Mouse (Mus musculus) mouse embryonic stem cell (cell line): ENCODE results near the gene Bag6.

Experiments
- in situ Hi-C, 2 experiments: fragments of 300-500 bp; cut with MboI; formaldehyde crosslinking; loops; 1 replicate in 1 of 2; 3 replicates in 1 of 2; pipeline ENCODE4 v1.14.3; 2019 to 2020; ENCODE audit warnings: low sequenced_read_pairs in 2 of 2, low pct_unique_long_range_greater_than_20kb in 1 of 2, mixed read lengths in 1 of 2; ENCODE audit not compliant: unreplicated experiment in 1 of 2

The Bag6 gene

DNA sequence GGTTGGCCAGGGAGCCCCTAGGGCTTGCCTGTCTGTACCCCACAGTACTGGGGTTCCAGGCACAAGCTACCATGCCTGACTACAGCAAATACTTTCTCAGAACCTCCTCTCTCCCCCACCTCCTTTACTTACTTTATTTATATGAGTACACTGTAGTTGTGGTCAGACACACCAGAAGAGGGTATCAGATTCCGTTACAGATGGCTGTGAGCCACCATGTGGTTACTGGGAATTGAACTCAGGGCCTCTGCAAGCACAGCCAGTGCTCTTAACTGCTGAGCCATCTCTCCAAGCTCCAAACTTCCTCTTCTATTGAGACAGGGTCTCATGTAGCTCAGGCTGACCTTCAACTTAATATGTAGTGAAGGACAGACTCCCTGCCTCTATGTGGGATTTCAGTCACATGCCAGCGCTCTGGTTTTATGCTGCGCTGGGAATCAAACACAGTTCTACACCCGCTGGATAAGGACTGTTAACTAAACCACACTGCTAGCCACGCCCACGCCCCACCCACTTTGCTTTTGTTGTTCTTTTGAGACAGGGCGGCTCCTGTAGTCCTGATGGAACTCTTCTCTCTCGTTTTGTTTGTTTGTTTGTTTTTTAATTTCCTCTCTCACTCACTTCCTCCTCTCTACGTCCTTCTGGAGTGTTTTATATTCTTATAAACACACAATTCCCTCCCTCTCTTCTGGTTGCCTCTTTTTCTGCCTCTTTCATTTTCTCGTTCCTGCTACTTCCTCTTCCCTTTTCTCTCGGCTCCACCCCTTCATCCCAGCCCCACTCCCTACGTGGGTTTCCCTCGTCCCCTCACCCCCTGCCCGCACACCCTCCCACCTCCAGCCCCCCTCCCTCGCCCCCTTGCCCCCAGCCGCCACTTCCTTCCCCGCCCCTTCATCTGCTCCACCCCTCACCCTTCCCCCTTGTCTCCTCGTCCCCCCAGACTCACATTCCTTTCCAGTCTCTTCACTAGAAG, 50.9 kb downstream of the Bag6 start:
- in situ Hi-C loops: no loop called here

GRCm38 (mm10) chr17:35186681-35187080, 51.7 kb downstream of the Bag6 start:
- in situ Hi-C loops: no loop called here

- in situ Hi-C loops: no loop called here
Measured at GRCm38 (mm10) chr17:35187345-35187744, 52.4 kb downstream of the Bag6 start.

- in situ Hi-C loops: no loop called here
Measured at GRCm38 (mm10) chr17:35187959-35188610, 53.1 kb downstream of the Bag6 start, which contains the start of gene Lst1. TSS of gene Lst1 (minus strand) at chr17:35188439.

DNA sequence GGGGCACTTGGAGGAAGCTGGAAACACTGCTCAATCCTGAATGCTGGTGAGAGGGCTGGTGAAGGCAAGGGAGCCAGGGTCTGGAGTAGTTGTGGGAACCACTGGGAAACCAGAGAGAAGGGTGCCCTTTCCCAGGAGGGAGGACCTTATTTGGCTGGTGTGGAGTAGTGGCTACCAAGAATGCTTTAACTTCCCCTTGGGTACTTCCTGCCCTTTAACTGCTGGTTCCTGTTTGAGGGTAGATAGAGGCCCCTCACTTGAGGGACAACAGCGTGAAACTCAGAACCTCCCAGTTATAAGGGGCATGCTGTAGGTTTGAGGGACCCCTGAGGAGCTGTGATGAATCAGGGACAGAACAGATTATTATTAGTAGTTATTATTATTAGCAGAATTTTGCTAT, 54.2 kb downstream of the Bag6 start:
- in situ Hi-C loops: no loop called here

- in situ Hi-C loops: no loop called here
Measured at GRCm38 (mm10) chr17:35190096-35190495, 55.1 kb downstream of the Bag6 start.

DNA sequence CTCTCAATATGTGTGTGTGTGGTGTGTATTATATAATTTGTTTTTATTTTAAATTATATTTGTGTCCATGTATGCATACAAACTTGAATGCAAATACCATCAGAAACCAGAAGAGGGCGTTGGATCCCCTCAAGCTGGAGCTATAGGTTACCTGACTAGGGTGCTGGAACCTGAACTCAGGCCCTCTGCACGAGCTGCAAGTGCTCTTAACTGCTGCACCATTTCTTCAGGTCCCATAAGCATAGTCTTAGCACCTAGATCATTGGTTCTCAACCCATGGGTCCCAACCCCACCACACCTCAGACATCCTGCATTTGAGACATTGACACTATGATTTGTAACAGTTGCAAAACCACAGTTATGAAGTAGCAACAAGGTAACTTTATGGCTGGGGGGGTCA, 56.7 kb downstream of the Bag6 start:
- in situ Hi-C loops: no loop called here

- in situ Hi-C loops: no loop called here
Measured at GRCm38 (mm10) chr17:35192924-35193323, 57.9 kb downstream of the Bag6 start.

- in situ Hi-C loops: no loop called here
Measured at GRCm38 (mm10) chr17:35193881-35194843, 59.2 kb downstream of the Bag6 start, which contains the start of gene Ltb. TSS of gene Ltb (plus strand) at chr17:35194439.

DNA sequence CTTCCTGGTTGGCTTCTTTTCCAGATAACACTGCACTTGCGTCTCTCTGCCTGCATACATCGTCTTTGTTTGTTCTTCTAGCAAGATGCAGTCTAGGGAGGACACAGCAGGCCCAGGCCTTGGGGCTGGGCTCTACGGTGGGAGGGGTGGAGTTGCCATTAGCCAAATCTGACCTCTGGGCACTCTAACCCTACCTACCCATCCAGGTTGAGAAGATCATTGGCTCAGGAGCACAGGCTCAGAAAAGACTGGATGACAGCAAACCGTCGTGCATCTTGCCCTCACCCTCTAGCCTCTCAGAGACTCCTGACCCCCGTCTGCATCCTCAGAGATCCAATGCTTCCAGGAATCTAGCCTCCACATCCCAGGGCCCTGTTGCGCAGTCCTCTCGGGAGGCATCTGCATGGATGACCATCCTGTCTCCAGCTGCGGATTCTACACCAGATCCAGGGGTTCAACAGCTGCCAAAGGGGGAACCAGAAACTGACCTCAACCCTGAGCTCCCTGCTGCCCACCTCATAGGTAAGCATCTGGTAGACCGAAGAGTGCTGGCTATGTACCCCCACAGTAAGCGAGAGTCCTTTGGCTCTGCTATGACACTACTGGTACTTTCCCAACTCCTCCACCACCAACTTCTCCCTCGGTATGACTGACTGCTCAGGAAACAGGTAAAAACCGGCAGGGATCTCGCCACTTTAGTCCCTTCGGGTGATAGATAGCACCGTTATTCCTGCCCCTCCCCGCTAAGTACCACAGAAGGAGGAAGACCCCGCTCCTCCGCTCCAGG, 60.1 kb downstream of the Bag6 start:
- in situ Hi-C loops: no loop called here

- in situ Hi-C loops: no loop called here
Measured at GRCm38 (mm10) chr17:35195631-35196320, 60.8 kb downstream of the Bag6 start.

DNA sequence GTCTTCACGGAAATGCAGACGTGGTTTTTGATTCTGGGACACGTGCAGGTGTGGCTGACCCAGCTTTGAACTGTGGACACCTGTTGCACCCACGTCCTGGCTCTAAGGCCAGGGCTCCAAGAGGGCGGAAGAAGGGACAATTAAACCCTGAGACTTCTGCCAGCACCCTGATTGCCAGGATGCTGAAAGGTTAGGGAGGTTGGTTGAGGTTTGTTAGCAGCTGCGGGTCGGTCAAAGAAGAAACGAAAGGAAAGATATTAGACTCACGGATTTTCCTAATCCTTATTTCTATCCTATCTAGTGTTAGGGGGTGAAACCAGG, 61.3 kb downstream of the Bag6 start:
- in situ Hi-C loops: no loop called here
